Comparison of ENCODE assay signal across 8 mouse cellular contexts in genomic region chr19:25673224-25674055, GRCm38 (mm10). TPM values are rescaled to one million over a fixed set of nuclear protein-coding genes. Genes with fewer than 3 reads are reported as not detected.
DNase-seq lines count a peak whose midpoint lies in the region; ATAC-seq and TF ChIP-seq lines count a peak whose summit lies in the region.

No protein-coding gene starts in this region.

- ATAC-seq in heart, postnatal 0 days (ENCODE audit: insufficient read depth, low read depth), result no peak

- no peak for TF ChIP-seq EP300 in heart, postnatal 0 days (IDR thresholded peaks at IDR 0.05; ENCODE audit: low read depth)

- peak overlapping the region; percentile 60 for H3K4me2 ChIP-seq in heart, postnatal 0 days (ENCODE audit: low read depth, low read length)

- H3K4me3 ChIP-seq in heart, postnatal 0 days (ENCODE audit: low read depth, low read length), result peak overlapping the region; percentile 37

- H3K9ac ChIP-seq in heart, postnatal 0 days (replicated peaks; ENCODE audit: low read depth, low read length), result no peak overlapping the region

- peak; percentile 5 to 9 for DNase-seq in cerebellum, postnatal 36 days
- no peak for DNase-seq in cerebellum, adult 9-11 months
- peak; percentile 12 for DNase-seq in urinary bladder, postnatal 14 days (ENCODE audit: low spot score)
- DNase-seq in urinary bladder, postnatal 25 days (ENCODE audit: low spot score), result no peak
- no peak for DNase-seq in heart, postnatal 0 days (ENCODE audit: low spot score)
- peak; percentile 7 for DNase-seq in left cerebral cortex, adult 8-10 months (ENCODE audit: low spot score in 2 of 2)
- DNase-seq in neural tube, embryonic 10.5 days (ENCODE audit: extremely low spot score, low spot score), result peak; percentile 67
- no peak for DNase-seq in spleen, adult 12 weeks (ENCODE audit: low spot score)

- peaks cover 7% of the 10 kb centered on the region; the same call in 1 of the 2 replicates for H3K4me1 ChIP-seq in heart, postnatal 0 days (ENCODE audit: control insufficient read depth, insufficient read depth)

- no peak overlapping the region for H3K27ac ChIP-seq in heart, postnatal 0 days (ENCODE audit: low read depth)

- no peaks in the 10 kb centered on the region for H3K9me3 ChIP-seq in heart, postnatal 0 days (replicated peaks; ENCODE audit: control insufficient read depth, low read length)

- TF ChIP-seq CTCF in heart, postnatal 0 days (IDR thresholded peaks at IDR 0.05; ENCODE audit: low read depth), result peak; percentile 27; the same call in 1 of the 2 replicates

- H3K27me3 ChIP-seq in heart, postnatal 0 days (ENCODE audit: control insufficient read depth, insufficient read depth, low read length), result peaks cover 98% of the 10 kb centered on the region

- WGBS in heart, postnatal 0 days, result 2% methylated on average over 59 of the region's 66 CpGs

- H3K36me3 ChIP-seq in heart, postnatal 0 days (replicated peaks; ENCODE audit: control insufficient read depth, insufficient read depth, low read length), result no peaks in the 10 kb centered on the region

RNA-seq across cellular contexts. Expression of gene Dmrt2, which starts 1.2 kb away (rescaled TPM):
- not detected in 2 replicates for total RNA-seq in heart, postnatal 0 days (2014; rRNA removed; ENCODE audit: low replicate concordance)
- 0.15 TPM in 1 of 2 replicates, not detected in the other for polyA plus RNA-seq in heart, postnatal 0 days (2015; fragmentation: Nextera tagmentation; extraction: Ambion mirVana)
- total RNA-seq in left cerebral cortex, adult 8-10 months (2022), result 1 to 10 TPM; 1.1 to 1.8 (median 1.6) TPM

Comparison
In these comparisons a context has a peak if more than half of its experiments do, and no peak if none do; other contexts are left out.
1. DNase-seq: peak in cerebellum, postnatal 36 days (2 of 2), urinary bladder, postnatal 14 days (single experiment), left cerebral cortex, adult 8-10 months (2 of 2) and neural tube, embryonic 10.5 days (single experiment); none in cerebellum, adult 9-11 months (single experiment), urinary bladder, postnatal 25 days (single experiment), heart, postnatal 0 days (single experiment) and spleen, adult 12 weeks (single experiment).